Mouse (Mus musculus) forebrain, embryonic 14.5 days (tissue): ENCODE measurements around the gene Rab3ip. TPM values are rescaled to one million over a fixed set of nuclear protein-coding genes. Genes with fewer than 3 reads are reported as not detected.

Source experiments
- ATAC-seq: fragments of 200-750 bp; cut with Nextera tagmentation; 2 replicates; pipeline ENCODE4 v1.8.0; 2017; ENCODE audit warnings: mild to moderate bottlenecking, moderate library complexity
- DNase-seq: peaks from one replicate; pipeline ENCODE4 v3.0.0-alpha.2; 2015; ENCODE audit warnings: low spot score
- H3K27ac ChIP-seq: fragments of 300-500 bp; sonication (generic); 2 replicates; pipeline ENCODE4 v1.5.1; 2014; ENCODE audit warnings: low read depth, mild to moderate bottlenecking, control low read depth, low read length, moderate library complexity
- H3K27me3 ChIP-seq: fragments of 300-500 bp; sonication (generic); replicated peaks from 2 replicates; pipeline ENCODE4 v1.6.1; 2014; ENCODE audit warnings: low read length, control low read depth, mixed read lengths; ENCODE audit not compliant: control insufficient read depth, insufficient read depth
- H3K36me3 ChIP-seq: fragments of 300-500 bp; sonication (generic); 2 replicates; pipeline ENCODE4 v1.6.1; 2014; ENCODE audit warnings: low read length, control low read depth; ENCODE audit not compliant: control insufficient read depth, insufficient read depth
- H3K4me1 ChIP-seq: fragments of 300-500 bp; sonication (generic); 2 replicates; pipeline ENCODE4 v1.6.1; 2014; ENCODE audit warnings: antibody characterized with exemption, low read length, control low read depth; ENCODE audit not compliant: control insufficient read depth, insufficient read depth
- H3K4me2 ChIP-seq: fragments of 300-500 bp; sonication (generic); 2 replicates; pipeline ENCODE4 v1.6.1; 2014; ENCODE audit warnings: mild to moderate bottlenecking, control low read depth, low read length
- H3K4me3 ChIP-seq: fragments of 300-500 bp; sonication (generic); 2 replicates; pipeline ENCODE4 v1.5.1; 2014; ENCODE audit warnings: low read depth, low read length, control low read depth
- H3K9ac ChIP-seq: fragments of 300-500 bp; sonication (generic); 2 replicates; pipeline ENCODE4 v1.6.1; 2014; ENCODE audit warnings: mild to moderate bottlenecking, low read length, control low read depth, moderate library complexity
- H3K9me3 ChIP-seq: fragments of 300-500 bp; sonication (generic); replicated peaks from 2 replicates; pipeline ENCODE4 v1.6.1; 2016; ENCODE audit warnings: low read length, control low read depth, mixed read lengths; ENCODE audit not compliant: control insufficient read depth
- WGBS: fragments of 180-500 bp; shearing (Covaris S2); extraction: QIAGEN DNeasy Blood & Tissue Kit; methylation state at CpG from one replicate; pipeline ENCODE4 v1.1.7; 2014; 5-methylcytosine and 5-hydroxymethylcytosine counted together
- polyA plus RNA-seq: library from polyadenylated mRNA; unstranded; fragments of >200 nt; fragmentation: Nextera tagmentation; extraction: Ambion mirVana; gene quantifications from 2 replicates; pipeline ENCODE4 v1.2.1, GENCODE M21; 2014

The Rab3ip gene
- polyA plus RNA-seq, 1 experiment from 2014 or later, result 37.3 TPM

DNA sequence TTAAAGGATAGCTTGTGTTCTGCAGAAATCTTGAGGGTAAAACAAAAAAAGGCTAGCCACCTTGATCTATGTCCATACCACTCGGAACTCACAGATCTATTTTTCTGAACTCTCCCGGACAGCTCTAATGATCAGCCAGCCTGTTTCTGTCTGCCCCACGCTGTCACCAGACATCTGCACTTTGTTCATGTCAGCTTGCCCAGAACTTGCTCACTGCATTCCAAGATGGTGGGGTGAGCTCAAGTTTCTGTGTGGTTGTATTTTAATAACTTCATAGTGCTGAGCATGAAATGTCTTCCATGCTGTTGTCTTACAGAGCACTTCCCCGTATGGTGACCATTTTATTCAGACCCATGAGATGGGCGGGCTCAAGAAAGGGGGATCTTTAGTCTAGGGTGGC is 14.7 kb upstream of the Rab3ip start:
- no peaks in the 10 kb centered on the region for H3K4me1 ChIP-seq
- no peak overlapping the region for H3K9ac ChIP-seq
- H3K27me3 ChIP-seq, result no peaks in the 10 kb centered on the region
- no peaks in the 10 kb centered on the region for H3K9me3 ChIP-seq
- DNase-seq, result no peak
- H3K4me2 ChIP-seq, result no peak overlapping the region
- H3K36me3 ChIP-seq, result no peaks in the 10 kb centered on the region
- WGBS, result 85% methylated on average over 5 of the region's 5 CpGs
- ATAC-seq, result no peak
- H3K27ac ChIP-seq, result no peak overlapping the region
- no peak overlapping the region for H3K4me3 ChIP-seq

DNA sequence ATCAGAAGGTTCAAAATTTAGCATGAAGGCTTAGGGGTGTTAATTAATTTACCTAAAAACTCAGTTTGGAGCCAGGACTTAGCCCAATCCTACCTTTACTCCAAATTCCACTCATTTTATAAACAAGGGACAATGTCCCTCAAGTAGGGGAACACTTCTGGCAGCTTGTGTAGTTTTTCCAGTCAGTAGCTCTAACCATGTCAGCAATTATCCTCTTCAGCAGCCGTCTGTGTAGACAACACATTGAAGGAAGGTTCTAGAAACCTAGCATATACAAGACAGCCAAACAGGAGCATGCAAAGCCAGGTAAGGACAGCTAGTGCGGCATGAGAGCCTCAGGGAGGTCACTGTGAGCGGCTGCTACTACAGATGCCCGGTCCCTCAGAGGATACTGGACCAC is 14.0 kb upstream of the Rab3ip start:
- H3K9me3 ChIP-seq, result no peaks in the 10 kb centered on the region
- no peak overlapping the region for H3K9ac ChIP-seq
- 87% methylated on average over 4 of the region's 4 CpGs for whole genome bisulfite sequencing
- H3K27me3 ChIP-seq, result no peaks in the 10 kb centered on the region
- DNase-seq (no peak), ATAC-seq (no peak)
- H3K4me2 ChIP-seq, result no peak overlapping the region
- no peak overlapping the region for H3K4me3 ChIP-seq
- H3K27ac ChIP-seq, result no peak overlapping the region
- no peaks in the 10 kb centered on the region for H3K4me1 ChIP-seq
- H3K36me3 ChIP-seq, result no peaks in the 10 kb centered on the region

DNA sequence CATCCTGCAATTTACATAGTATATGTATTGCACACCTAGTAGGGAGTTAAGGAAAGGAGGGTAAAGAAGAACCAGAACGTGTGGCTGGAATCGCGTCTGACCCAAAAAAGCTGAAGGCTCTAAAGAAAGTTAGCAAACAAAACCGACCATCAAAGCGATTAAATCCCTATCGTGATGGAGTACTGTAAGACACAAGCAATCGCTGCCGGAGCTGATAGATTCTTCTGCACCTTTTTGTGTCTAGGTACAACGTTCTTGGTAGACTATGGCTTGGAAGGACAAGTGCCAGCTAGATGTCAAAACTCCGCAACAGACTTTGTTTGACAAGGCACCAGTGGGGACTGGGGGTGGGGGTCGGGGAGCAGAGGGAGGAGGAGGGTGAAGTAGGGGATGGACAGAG is 13.5 kb upstream of the Rab3ip start:
- H3K4me2 ChIP-seq, result no peak overlapping the region
- H3K4me1 ChIP-seq, result no peaks in the 10 kb centered on the region
- H3K27me3 ChIP-seq, result no peaks in the 10 kb centered on the region
- no peak overlapping the region for H3K4me3 ChIP-seq
- WGBS, result 86% methylated on average over 11 of the region's 11 CpGs
- no peak overlapping the region for H3K27ac ChIP-seq
- ATAC-seq, result no peak
- no peaks in the 10 kb centered on the region for H3K36me3 ChIP-seq
- no peak for DNase-seq
- H3K9ac ChIP-seq, result no peak overlapping the region
- no peaks in the 10 kb centered on the region for H3K9me3 ChIP-seq

DNA sequence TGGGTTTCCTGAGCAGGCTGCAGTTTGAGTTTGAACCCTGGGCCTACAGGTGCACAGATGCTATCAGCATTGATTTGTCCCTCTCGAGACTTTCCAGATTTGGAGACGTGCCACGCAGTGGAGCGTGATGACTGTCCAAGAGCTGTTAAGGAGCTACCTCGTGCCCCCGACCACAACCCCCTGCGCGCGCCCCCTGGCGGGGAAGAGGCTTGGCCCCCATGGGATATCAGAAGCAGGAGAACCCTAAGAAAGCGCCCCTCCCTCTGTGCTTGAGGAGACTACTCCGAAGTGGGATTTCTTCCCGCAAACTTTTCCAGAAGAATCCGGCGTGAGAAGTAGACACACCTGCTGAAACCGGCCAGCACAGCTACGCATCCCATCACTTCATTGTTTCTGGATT is 12.2 kb upstream of the Rab3ip start:
- no peak for ATAC-seq
- H3K36me3 ChIP-seq, result no peaks in the 10 kb centered on the region
- no peaks in the 10 kb centered on the region for H3K4me1 ChIP-seq
- 61% methylated on average over 17 of the region's 17 CpGs for WGBS
- no peaks in the 10 kb centered on the region for H3K27me3 ChIP-seq
- no peak overlapping the region for H3K4me2 ChIP-seq
- H3K9me3 ChIP-seq, result no peaks in the 10 kb centered on the region
- no peak overlapping the region for H3K27ac ChIP-seq
- H3K9ac ChIP-seq, result no peak overlapping the region
- no peak for DNase-seq
- no peak overlapping the region for H3K4me3 ChIP-seq

DNA sequence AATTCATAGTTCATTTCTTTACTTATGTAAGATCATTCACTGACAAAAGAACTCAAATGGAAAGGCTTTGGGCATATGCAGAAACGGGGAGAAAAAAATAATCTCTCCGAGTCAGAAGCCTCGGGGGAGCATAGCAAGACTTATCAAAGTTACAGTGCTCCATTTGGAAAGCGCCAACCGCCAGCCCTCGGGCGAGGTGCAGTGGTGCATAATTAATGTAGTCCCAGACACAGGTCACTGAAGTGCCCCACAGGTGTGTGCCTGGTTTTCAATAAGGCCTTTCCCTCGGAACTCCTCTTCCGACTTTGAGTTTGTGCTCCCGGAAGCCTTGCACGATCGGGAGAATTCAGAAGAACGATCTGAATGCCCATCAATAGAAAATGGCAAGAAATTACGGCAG is 11.6 kb upstream of the Rab3ip start:
- no peaks in the 10 kb centered on the region for H3K4me1 ChIP-seq
- DNase-seq, result no peak
- H3K4me3 ChIP-seq, result no peak overlapping the region
- 84% methylated on average over 14 of the region's 14 CpGs for WGBS
- H3K4me2 ChIP-seq, result no peak overlapping the region
- H3K36me3 ChIP-seq, result no peaks in the 10 kb centered on the region
- no peak overlapping the region for H3K9ac ChIP-seq
- no peak for ATAC-seq
- H3K9me3 ChIP-seq, result no peaks in the 10 kb centered on the region
- H3K27me3 ChIP-seq, result no peaks in the 10 kb centered on the region
- no peak overlapping the region for H3K27ac ChIP-seq

DNA sequence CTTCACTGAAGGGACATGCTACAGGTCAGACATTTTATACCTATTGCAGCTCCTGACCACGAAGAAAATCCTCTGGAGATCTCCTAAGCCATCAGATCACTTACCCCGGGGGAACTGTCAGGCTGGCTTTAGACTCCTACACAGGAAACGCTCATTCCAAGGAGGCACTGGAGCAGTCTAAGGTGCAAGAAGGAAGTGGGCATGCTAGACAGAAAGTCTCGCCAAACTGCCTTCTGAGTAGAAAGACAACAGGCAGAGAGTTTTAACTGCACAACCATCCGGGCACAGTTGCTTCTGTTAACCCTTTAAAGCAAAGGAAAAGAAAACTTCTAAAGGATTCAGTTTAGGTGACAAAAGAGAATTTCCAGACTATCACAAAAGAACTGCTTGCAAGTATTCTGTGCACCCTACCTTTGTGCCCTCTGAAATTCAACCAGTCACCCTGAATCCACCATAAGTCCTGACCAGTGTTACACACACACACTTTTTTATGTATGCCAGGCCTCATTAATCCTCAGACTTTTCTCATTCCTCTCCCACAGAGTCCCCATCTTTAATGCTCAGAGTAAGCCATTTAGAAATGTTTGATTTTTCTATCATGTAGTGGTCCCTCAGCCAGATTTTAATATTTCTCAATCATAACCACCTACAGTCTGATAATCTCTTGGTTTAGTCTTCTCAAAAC is 7.4 kb upstream of the Rab3ip start:
- no peak for DNase-seq
- Histone ChIP-seq H3K9me3 (no peaks in the 10 kb centered on the region), H3K4me1 (no peaks in the 10 kb centered on the region), H3K4me2 (no peak overlapping the region), H3K4me3 (no peak overlapping the region), H3K27me3 (no peaks in the 10 kb centered on the region), H3K27ac (no peak overlapping the region), H3K9ac (no peak overlapping the region), H3K36me3 (no peaks in the 10 kb centered on the region)
- no peak for ATAC-seq
- WGBS, result 62% methylated on average over 5 of the region's 5 CpGs

DNA sequence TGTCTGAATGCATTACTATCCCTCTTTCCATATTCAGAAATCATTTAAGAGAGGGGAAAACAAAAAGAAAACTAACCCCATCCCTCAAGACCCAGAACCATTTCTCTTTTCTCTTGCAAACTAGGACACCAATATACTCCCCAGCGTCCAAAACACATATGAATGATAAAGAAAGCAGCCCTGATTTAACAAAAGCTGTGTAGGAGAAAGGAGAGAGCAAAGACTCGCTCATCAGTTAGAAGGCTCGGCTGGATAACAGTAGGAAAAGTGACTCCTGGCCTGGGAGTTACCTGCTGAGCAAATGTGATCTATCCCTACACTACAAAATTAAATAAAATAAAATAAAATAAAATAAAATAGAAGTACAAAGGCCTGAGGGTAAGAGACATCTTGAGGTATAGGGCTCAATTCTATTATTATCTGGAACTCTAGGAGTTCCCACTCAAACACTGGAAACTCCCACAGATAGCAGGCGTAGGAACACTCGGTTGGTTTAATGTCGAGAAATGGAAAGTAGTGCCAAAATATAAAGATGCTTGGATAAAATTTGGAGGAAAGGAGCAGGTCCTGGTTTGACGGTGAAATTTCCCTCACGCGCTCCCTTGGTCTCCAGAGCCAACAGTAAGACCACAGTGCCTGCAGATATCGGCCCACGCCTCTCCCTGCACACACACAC is 6.1 kb upstream of the Rab3ip start:
- no peak for DNase-seq
- 89% methylated on average over 11 of the region's 11 CpGs for WGBS
- H3K27me3 ChIP-seq, result no peaks in the 10 kb centered on the region
- no peaks in the 10 kb centered on the region for H3K36me3 ChIP-seq
- H3K4me2 ChIP-seq, result no peak overlapping the region
- no peaks in the 10 kb centered on the region for H3K4me1 ChIP-seq
- ATAC-seq, result no peak
- H3K9me3 ChIP-seq, result no peaks in the 10 kb centered on the region
- no peak overlapping the region for H3K4me3 ChIP-seq
- H3K27ac ChIP-seq, result no peak overlapping the region
- no peak overlapping the region for H3K9ac ChIP-seq

DNA sequence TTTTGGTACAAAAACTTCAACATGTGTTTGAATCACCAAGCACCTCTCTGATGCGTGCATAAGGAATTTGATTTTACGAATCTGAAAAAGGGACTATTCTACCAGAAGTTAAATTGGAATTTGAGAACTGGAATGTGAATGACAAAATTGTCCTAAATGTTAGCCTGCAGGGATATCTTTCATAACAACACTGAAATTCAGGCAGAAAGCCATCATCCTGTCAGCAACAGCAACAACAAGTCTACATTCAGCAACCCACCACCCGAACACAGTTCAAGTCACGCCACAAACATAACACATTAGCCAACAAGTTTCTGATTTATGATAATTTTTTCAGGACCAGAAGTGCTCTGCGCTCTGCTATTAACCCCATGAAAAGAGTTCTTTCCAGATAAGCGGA is 4.6 kb upstream of the Rab3ip start:
- Histone ChIP-seq H3K27ac (no peak overlapping the region), H3K9ac (no peak overlapping the region), H3K36me3 (no peaks in the 10 kb centered on the region), H3K9me3 (no peaks in the 10 kb centered on the region), H3K4me3 (no peak overlapping the region), H3K4me2 (no peak overlapping the region), H3K27me3 (no peaks in the 10 kb centered on the region), H3K4me1 (no peaks in the 10 kb centered on the region)
- no peak for ATAC-seq
- no peak for DNase-seq
- WGBS, result 95% methylated on average over 6 of the region's 6 CpGs

DNA sequence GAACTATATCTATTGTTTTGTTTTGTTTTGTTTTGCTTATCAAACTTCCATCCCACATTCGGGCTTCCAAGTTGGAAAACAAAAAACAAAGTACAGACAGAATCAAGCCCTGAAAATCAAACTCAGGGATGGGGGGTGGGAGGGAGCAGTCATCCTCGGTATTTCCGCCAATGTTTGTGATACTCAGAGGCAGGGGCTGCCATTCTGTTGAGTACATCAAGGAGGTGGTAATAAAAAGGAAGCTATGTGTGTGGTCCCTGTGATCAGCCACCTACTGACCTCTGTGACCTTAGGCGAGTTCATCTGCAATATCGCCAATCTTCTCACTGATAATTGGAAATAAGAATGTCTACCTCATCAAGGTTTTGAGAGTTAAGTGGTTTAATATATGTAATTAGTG is 317 bp upstream of the Rab3ip start:
- Histone ChIP-seq H3K9me3 (no peaks in the 10 kb centered on the region), H3K4me3 (peak overlapping the region; percentile 83), H3K9ac (no peak overlapping the region; the same call in 1 of the 2 replicates), H3K27ac (no peak overlapping the region), H3K4me2 (peak overlapping the region; percentile 38; the same call in 1 of the 2 replicates), H3K36me3 (no peaks in the 10 kb centered on the region), H3K27me3 (no peaks in the 10 kb centered on the region), H3K4me1 (peaks cover 9% of the 10 kb centered on the region)
- 33% methylated on average over 5 of the region's 5 CpGs for WGBS
- ATAC-seq (0 out of 2 replicates have a peak, but pooled peaks have one; percentile 11), DNase-seq (no peak)
